Mouse (Mus musculus) spleen, adult 12 weeks (tissue): ENCODE data around the gene R3hdm4.
A peak's percentile ranks its signal among the peaks of the same experiment; 100 is the strongest.
"Not testable (repeated sequence)": the region's sequence is repeated elsewhere in the genome, so short reads cannot be mapped to it uniquely, and the experiment has no call there.

ENCODE experiments used
- DNase-seq: peaks from one replicate; pipeline ENCODE4 v3.0.0; 2022; ENCODE audit warnings: low spot score

R3hdm4 gene

GRCm38 (mm10) chr10:79897316-79898245, 23.4 kb downstream of the R3hdm4 start:
- DNase-seq, result no peak

GRCm38 (mm10) chr10:79896814-79897213, 24.2 kb downstream of the R3hdm4 start:
- no peak for DNase-seq

- no peak for DNase-seq
These were observed 24.7 kb downstream of the R3hdm4 start for GRCm38 (mm10) chr10:79896306-79896705.

- DNase-seq, result peak; percentile 72
These were observed 28.4 kb downstream of the R3hdm4 start for GRCm38 (mm10) chr10:79892451-79893118.

- DNase-seq, result no peak
These were observed 30.3 kb downstream of the R3hdm4 start, which contains the start of gene Cfd for GRCm38 (mm10) chr10:79890670-79891069. Cfd (plus strand) TSS chr10:79890853.

- no peak for DNase-seq
These were observed 31.6 kb downstream of the R3hdm4 start for GRCm38 (mm10) chr10:79889386-79889785.

- DNase-seq, result no peak
These were observed 34.4 kb downstream of the R3hdm4 start for GRCm38 (mm10) chr10:79886611-79887010.

- DNase-seq, result no peak
These were observed 35.0 kb downstream of the R3hdm4 start, which contains the start of gene Elane for GRCm38 (mm10) chr10:79886054-79886453. Elane (plus strand) TSS chr10:79886247.

- DNase-seq, result not testable (repeated sequence)
These were observed 36.1 kb downstream of the R3hdm4 start for GRCm38 (mm10) chr10:79884938-79885337.

GRCm38 (mm10) chr10:79884446-79884845, 36.6 kb downstream of the R3hdm4 start:
- no peak for DNase-seq

- DNase-seq, result peak; percentile 64
These were observed 37.5 kb downstream of the R3hdm4 start for GRCm38 (mm10) chr10:79883297-79884084.

- no peak for DNase-seq
These were observed 39.0 kb downstream of the R3hdm4 start for GRCm38 (mm10) chr10:79881981-79882380.

GRCm38 (mm10) chr10:79880721-79881120, 40.3 kb downstream of the R3hdm4 start:
- no peak for DNase-seq

GRCm38 (mm10) chr10:79879527-79879926, 41.5 kb downstream of the R3hdm4 start:
- no peak for DNase-seq

GRCm38 (mm10) chr10:79877757-79878156, 43.3 kb downstream of the R3hdm4 start:
- DNase-seq, result no peak

- no peak for DNase-seq
These were observed 43.8 kb downstream of the R3hdm4 start for GRCm38 (mm10) chr10:79877174-79877573.

GRCm38 (mm10) chr10:79874290-79874862, 46.6 kb downstream of the R3hdm4 start, which contains the start of the genes Prtn3 and Plppr3:
Prtn3 (plus strand) TSS chr10:79874476.
Plppr3 (minus strand) TSS chr10:79874634.
- DNase-seq, result no peak

- no peak for DNase-seq
These were observed 47.2 kb downstream of the R3hdm4 start for GRCm38 (mm10) chr10:79873715-79874289.

GRCm38 (mm10) chr10:79873313-79873712, 47.7 kb downstream of the R3hdm4 start:
- DNase-seq, result no peak

- DNase-seq, result no peak
These were observed 48.1 kb downstream of the R3hdm4 start for GRCm38 (mm10) chr10:79872862-79873261.

- DNase-seq, result no peak
These were observed 49.2 kb downstream of the R3hdm4 start for GRCm38 (mm10) chr10:79871845-79872244.
